Mouse (Mus musculus) testis, adult 2 months (tissue): ENCODE measurements around the gene Gm14214.

ENCODE experiments used
- CTCF ChIP-seq: fragments of 200-500 bp; IDR thresholded peaks from 2 replicates; pipeline ENCODE4 v1.5.1; 2012; ENCODE audit warnings: low read depth, mild to moderate bottlenecking, inconsistent platforms, low read length, moderate library complexity; ENCODE audit not compliant: control insufficient read depth, insufficient read depth, insufficient replicate concordance
- POLR2A ChIP-seq: fragments of 200-500 bp; IDR thresholded peaks from 2 replicates; pipeline ENCODE4 v1.6.1; 2012; ENCODE audit warnings: low read depth, mild to moderate bottlenecking, inconsistent platforms, low read length, moderate library complexity; ENCODE audit not compliant: control insufficient read depth

DNA sequence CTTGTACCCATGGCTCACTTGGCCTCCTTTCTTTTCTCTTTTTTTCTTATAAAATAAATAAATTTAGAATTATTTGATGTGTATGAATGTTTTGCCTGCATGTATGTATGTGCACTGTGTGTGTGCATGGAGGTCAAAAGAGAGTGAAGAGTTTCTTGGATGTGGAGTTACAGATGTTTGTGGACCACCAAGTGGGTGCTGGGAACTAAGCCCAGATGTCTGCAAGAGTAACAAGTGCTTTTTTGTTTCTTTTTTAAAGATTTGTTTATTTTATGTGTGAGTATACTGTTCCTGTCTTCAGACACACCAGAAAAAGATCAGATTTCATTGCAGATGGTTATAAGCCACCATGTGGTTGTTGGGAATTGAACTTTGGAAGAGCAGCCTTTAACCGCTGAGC, 33.5 kb upstream of the Gm14214 start:
- no peak for TF ChIP-seq POLR2A
- TF ChIP-seq CTCF: no peak
